Comparison of ENCODE assay signal across 8 mouse cellular contexts in genomic region chr2:104493951-104494800, GRCm38 (mm10). TPM values are rescaled to one million over a fixed set of nuclear protein-coding genes. Genes with fewer than 3 reads are reported as not detected.
DNase-seq lines count a peak whose midpoint lies in the region; ATAC-seq and TF ChIP-seq lines count a peak whose summit lies in the region.

Gene Hipk3, minus strand, starts transcription at chr2:104494446.

- peak within 1 kb of the TSS; percentile 98 for H3K9ac ChIP-seq in forebrain, embryonic 13.5 days
- H3K9ac ChIP-seq in neural tube, embryonic 15.5 days (replicated peaks) = peak within 1 kb of the TSS; percentile 94

- H3K27ac ChIP-seq in forebrain, embryonic 13.5 days = peak within 1 kb of the TSS; percentile 99
- H3K27ac ChIP-seq in neural tube, embryonic 15.5 days (replicated peaks) = peak within 1 kb of the TSS; percentile 97

- no peaks in the 10 kb centered on the region for H3K36me3 ChIP-seq in E14TG2a.4 (ENCODE audit: insufficient read depth, low read length)
- no peaks in the 10 kb centered on the region for H3K36me3 ChIP-seq in forebrain, embryonic 13.5 days (ENCODE audit: poor library complexity, severe bottlenecking)
- no peaks in the 10 kb centered on the region for H3K36me3 ChIP-seq in neural tube, embryonic 15.5 days

- peaks cover 34% of the 10 kb centered on the region for H3K4me1 ChIP-seq in E14TG2a.4 (replicated peaks; ENCODE audit: low read depth, low read length)
- peaks cover 9% of the 10 kb centered on the region for H3K4me1 ChIP-seq in forebrain, embryonic 13.5 days
- H3K4me1 ChIP-seq in neural tube, embryonic 15.5 days = peaks cover 25% of the 10 kb centered on the region

- peak within 1 kb of the TSS; percentile 90 for H3K4me3 ChIP-seq in E14TG2a.4 (replicated peaks; ENCODE audit: low read length)
- peak within 1 kb of the TSS; percentile 89 for H3K4me3 ChIP-seq in forebrain, embryonic 13.5 days
- H3K4me3 ChIP-seq in neural tube, embryonic 15.5 days (replicated peaks) = peak within 1 kb of the TSS; percentile 76

- peak; percentile 95 for ATAC-seq in forebrain, embryonic 13.5 days
- ATAC-seq in neural tube, embryonic 15.5 days (ENCODE audit: low FRiP score) = peak; percentile 91

- H3K9me3 ChIP-seq in E14TG2a.4 (ENCODE audit: low read length) = no peaks in the 10 kb centered on the region
- no peaks in the 10 kb centered on the region for H3K9me3 ChIP-seq in forebrain, embryonic 13.5 days (replicated peaks)
- H3K9me3 ChIP-seq in neural tube, embryonic 15.5 days (replicated peaks) = no peaks in the 10 kb centered on the region

- no peak for TF ChIP-seq CTCF in E14TG2a.4 (conservative IDR thresholded peaks at IDR 0.05; ENCODE audit: low read length)

- DNase-seq in c-Kit-positive CD71-positive TER-119-positive erythroid progenitor cells, embryonic 14.5 days (ENCODE audit: low spot score) = peak; percentile 62
- DNase-seq in heart, postnatal 10 days = peak; percentile 86 to 91
- peak; percentile 85 for DNase-seq in layer of hippocampus, adult 11-12 months (ENCODE audit: low spot score)
- DNase-seq in lung, adult 18-20 months = peak; percentile 85 to 88
- DNase-seq in testis, postnatal 14 days (ENCODE audit: low spot score) = peak; percentile 82

- peaks cover 38% of the 10 kb centered on the region for H3K27me3 ChIP-seq in E14TG2a.4 (ENCODE audit: insufficient read depth, low read length)
- H3K27me3 ChIP-seq in forebrain, embryonic 13.5 days = 0 out of 2 replicates have a peak, but pooled peaks cover 5% of the 10 kb centered on the region
- 0 out of 2 replicates have a peak, but pooled peaks cover 2% of the 10 kb centered on the region for H3K27me3 ChIP-seq in neural tube, embryonic 15.5 days (replicated peaks)

- under 1% methylated on average over 64 of the region's 98 CpGs for WGBS in forebrain, embryonic 13.5 days
- WGBS in neural tube, embryonic 15.5 days = under 1% methylated on average over 97 of the region's 98 CpGs

- peak within 1 kb of the TSS; percentile 81 for H3K4me2 ChIP-seq in forebrain, embryonic 13.5 days
- H3K4me2 ChIP-seq in neural tube, embryonic 15.5 days = peak within 1 kb of the TSS; percentile 66

- intact Hi-C loops in heart, postnatal 10 days (cut with DNase I) = loop anchor here (1.0 to 2.0 kb wide), 5 partner anchors 25 to 91 kb away; no protein-coding TSS in a partner anchor

RNA-seq across cellular contexts. Expression of gene Hipk3, which starts in this region (rescaled TPM):
- 4.4 and 4.9 TPM in 2 replicates for polyA plus RNA-seq in forebrain, embryonic 13.5 days (2015; fragmentation: Nextera tagmentation; extraction: Ambion mirVana)
- 100 to 1,000 TPM; 194 to 211 TPM for total RNA-seq in heart, postnatal 10 days (2021)
- 7.2 and 9.8 TPM in 2 replicates for polyA plus RNA-seq in neural tube, embryonic 15.5 days (2015; fragmentation: Nextera tagmentation; extraction: Ambion mirVana)

Comparison
In these comparisons a context has a peak if more than half of its experiments do, and no peak if none do; other contexts are left out.
1. Peak in every context shown above with its lines: DNase-seq, ATAC-seq, H3K4me3 ChIP-seq and H3K27ac ChIP-seq.